Mouse (Mus musculus): ENCODE results near the gene Serpinb9. TPM values are rescaled to one million over a fixed set of nuclear protein-coding genes. Genes with fewer than 3 reads are reported as not detected.

The Serpinb9 gene
- polyA plus RNA-seq, 1 experiment from 2014 or later, result 1.6 TPM

DNA sequence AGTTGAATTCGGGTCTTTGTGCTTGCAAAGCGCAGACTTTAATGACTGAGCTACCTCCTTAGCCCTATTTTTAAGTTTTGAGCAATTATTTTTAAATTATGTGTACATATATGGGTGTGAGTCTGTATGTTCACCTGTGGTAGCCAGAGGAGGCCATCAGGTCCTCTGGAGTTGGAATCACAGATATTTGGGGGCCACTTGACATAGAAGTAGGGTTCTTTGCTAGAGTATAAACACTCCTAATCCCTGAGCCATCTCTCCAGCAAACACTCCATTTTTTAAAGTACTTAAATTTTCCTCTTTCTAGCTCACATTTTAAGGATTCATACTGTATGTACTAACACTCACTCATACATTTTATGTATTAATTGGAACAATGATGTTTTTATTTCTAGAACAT is 28.8 kb upstream of the Serpinb9 start:
- Histone ChIP-seq H3K9ac (no peak overlapping the region), H3K36me3 (replicated peaks) (no peaks in the 10 kb centered on the region), H3K4me1 (no peaks in the 10 kb centered on the region), H3K4me2 (no peak overlapping the region), H3K9me3 (no peaks in the 10 kb centered on the region), H3K27ac (no peak overlapping the region), H3K4me3 (no peak overlapping the region), H3K27me3 (replicated peaks) (no peaks in the 10 kb centered on the region)
- ATAC-seq (replicated peaks), result no peak
- WGBS, result 87% methylated on average over 2 of the region's 2 CpGs

DNA sequence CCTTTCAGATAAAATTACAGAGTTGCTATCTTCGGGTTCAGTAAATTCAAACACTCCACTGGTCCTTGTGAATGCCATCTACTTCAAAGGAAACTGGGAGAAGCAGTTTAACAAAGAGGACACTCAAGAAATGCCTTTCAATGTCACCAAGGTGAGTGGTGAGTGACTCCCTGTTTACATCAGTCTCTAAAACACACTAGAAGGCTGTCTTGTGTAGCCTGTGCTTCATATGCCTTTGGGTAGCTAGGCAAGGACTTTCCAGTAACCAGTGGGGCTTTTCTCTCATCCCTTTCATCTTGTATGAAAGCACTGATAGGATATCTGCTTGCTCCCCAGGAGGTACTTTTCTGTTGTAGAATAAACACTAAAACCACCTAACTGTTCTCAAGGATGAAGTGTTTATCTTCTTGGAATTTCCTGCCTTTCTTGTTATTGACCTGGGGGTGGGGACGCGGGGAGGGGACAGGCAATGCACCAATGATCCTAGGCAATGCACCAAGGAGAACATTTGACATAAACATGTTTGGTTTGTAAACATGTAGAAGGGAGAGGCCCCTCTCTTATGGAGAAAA is 28.1 kb upstream of the Serpinb9 start:
- Histone ChIP-seq H3K27ac (no peak overlapping the region), H3K4me1 (no peaks in the 10 kb centered on the region), H3K4me2 (no peak overlapping the region), H3K4me3 (no peak overlapping the region), H3K9me3 (no peaks in the 10 kb centered on the region), H3K9ac (no peak overlapping the region), H3K36me3 (replicated peaks) (no peaks in the 10 kb centered on the region), H3K27me3 (replicated peaks) (no peaks in the 10 kb centered on the region)
- WGBS, result 74% methylated on average over 3 of the region's 3 CpGs
- no peak for ATAC-seq (replicated peaks)

DNA sequence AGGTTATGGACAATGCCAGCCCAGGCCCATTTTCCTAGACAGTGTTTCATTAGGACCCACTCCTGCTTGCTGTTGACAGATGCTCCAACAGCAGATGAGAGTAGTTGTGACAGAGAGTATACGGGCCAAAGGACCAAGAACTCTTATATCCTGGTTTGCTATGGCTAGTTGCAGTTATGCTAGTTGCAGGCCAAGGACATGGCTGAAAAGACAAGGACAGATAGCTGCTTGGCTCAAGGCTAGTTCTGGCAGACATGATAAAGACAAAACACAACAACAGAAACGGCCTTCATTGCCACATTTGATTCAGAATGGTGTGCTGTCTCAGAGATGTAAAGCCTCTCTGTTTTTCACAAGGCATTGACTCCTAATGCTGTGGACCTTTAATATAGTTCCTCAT is 27.3 kb upstream of the Serpinb9 start:
- Histone ChIP-seq H3K4me1 (no peaks in the 10 kb centered on the region), H3K9me3 (no peaks in the 10 kb centered on the region), H3K36me3 (replicated peaks) (no peaks in the 10 kb centered on the region), H3K4me2 (no peak overlapping the region), H3K4me3 (no peak overlapping the region), H3K27ac (no peak overlapping the region), H3K27me3 (replicated peaks) (no peaks in the 10 kb centered on the region), H3K9ac (no peak overlapping the region)
- no peak for ATAC-seq (replicated peaks)
- 89% methylated on average over 2 of the region's 2 CpGs for WGBS

DNA sequence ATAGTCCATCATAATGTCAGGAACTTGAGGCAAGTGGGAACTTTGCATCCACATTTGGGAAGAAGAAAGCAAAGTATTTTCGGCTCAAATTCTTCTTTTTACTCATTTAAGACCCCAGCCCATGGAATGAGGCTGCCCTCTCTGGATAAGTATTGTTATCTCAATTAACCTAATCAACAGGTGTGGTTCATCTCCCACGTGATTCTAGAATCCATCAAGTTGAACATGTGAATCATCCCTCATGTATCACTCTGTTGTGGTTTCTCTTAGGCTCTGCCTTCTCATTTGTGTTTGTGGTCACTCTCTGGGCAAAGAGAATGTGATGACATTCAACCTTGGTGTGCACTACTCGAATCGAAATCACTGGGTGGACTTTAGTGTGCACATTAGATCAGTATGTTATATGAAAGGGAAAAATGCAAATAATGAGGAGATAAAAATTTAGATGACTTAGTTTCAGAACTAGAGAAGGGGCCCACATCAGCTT is 20.5 kb upstream of the Serpinb9 start:
- Histone ChIP-seq H3K9ac (no peak overlapping the region), H3K9me3 (no peaks in the 10 kb centered on the region), H3K36me3 (replicated peaks) (no peaks in the 10 kb centered on the region), H3K27ac (no peak overlapping the region), H3K4me2 (no peak overlapping the region), H3K4me1 (no peaks in the 10 kb centered on the region), H3K27me3 (replicated peaks) (no peaks in the 10 kb centered on the region), H3K4me3 (no peak overlapping the region)
- no peak for ATAC-seq (replicated peaks)
- WGBS, result 82% methylated on average over 4 of the region's 4 CpGs

DNA sequence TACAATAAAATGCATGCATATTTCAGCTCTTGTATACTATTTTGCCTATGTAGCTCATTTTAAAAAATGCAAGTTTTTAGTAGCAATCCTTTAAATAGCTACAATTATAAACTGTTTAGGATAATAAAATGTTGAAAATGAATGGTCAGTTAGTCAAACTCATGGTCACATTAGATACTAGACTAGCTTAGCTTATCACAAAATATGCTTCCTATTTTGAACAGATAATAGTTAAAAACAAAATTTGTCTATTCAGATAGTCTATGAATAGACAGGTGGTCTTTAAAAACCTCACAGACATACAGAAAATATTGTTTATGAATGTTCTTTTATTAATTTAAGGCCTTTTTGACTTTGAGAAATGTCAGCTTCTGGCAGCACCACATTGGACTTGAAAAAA is 16.8 kb upstream of the Serpinb9 start:
- H3K27ac ChIP-seq, result no peak overlapping the region
- no peaks in the 10 kb centered on the region for H3K4me1 ChIP-seq
- H3K4me2 ChIP-seq, result no peak overlapping the region
- H3K36me3 ChIP-seq (replicated peaks), result no peaks in the 10 kb centered on the region
- H3K9me3 ChIP-seq, result no peaks in the 10 kb centered on the region
- no peak overlapping the region for H3K9ac ChIP-seq
- no peaks in the 10 kb centered on the region for H3K27me3 ChIP-seq (replicated peaks)
- no peak overlapping the region for H3K4me3 ChIP-seq
- no peak for ATAC-seq (replicated peaks)

DNA sequence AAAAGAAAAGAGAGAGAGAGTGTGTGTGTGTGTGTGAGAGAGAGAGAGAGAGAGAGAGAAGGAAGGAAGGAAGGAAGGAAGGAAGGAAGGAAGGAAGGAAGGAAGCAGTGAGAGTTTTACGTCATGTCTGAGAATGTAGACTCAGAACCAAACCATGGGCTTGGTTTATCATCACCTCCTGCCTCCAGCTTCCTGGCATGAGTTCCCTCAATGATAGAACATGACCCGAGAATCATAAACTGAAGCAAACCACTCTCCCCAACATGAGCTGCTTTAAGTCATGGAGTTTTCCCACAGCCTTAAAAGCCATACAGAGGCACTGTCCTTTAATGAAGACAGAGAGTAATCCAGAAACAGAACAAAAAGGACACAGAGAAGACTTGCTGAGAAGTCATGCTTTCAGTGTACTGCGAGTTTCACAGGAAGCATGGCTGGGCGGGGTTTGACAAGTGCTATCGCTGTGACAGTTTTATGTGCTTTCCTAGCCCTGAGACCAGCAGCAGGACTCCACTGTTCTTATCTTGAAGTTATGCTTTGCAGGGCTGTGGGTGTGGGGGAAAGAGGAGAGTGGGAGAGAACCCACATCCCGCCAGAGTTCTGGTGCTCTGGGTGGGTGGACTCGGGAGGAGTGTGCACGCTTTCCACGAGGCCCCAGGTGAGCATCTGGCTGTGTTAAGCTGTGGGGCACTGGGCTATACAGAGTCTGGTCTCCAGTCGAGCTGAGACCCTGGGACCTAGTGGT is 9.7 kb upstream of the Serpinb9 start:
- Histone ChIP-seq H3K9ac (no peak overlapping the region), H3K4me2 (no peak overlapping the region), H3K4me3 (no peak overlapping the region), H3K9me3 (no peaks in the 10 kb centered on the region), H3K27me3 (replicated peaks) (no peaks in the 10 kb centered on the region), H3K27ac (no peak overlapping the region), H3K36me3 (replicated peaks) (no peaks in the 10 kb centered on the region), H3K4me1 (no peaks in the 10 kb centered on the region)
- 76% methylated on average over 10 of the region's 10 CpGs for WGBS
- ATAC-seq (replicated peaks), result no peak

DNA sequence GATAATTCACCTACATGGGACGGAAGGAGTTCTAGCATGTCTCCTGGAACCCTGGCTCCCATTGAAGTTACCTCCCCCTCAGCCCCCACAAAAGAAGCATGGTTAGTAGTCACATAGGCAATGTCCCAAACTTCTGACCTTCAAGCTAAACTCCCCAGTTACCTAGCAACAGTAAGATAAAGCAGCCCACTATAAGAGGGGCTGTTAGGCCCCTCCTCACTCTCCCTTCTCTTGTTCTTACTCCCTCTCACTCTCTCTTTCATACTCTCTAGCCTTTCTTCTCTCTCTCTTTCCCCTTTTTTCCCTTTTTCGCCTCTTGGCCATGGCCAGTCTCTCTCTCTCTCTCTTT is 9.2 kb upstream of the Serpinb9 start:
- ATAC-seq (replicated peaks), result no peak
- no peak overlapping the region for H3K4me2 ChIP-seq
- no peaks in the 10 kb centered on the region for H3K27me3 ChIP-seq (replicated peaks)
- no peaks in the 10 kb centered on the region for H3K9me3 ChIP-seq
- H3K4me3 ChIP-seq, result no peak overlapping the region
- H3K27ac ChIP-seq, result no peak overlapping the region
- WGBS, result 78% methylated on average over 2 of the region's 2 CpGs
- H3K9ac ChIP-seq, result no peak overlapping the region
- no peaks in the 10 kb centered on the region for H3K36me3 ChIP-seq (replicated peaks)
- no peaks in the 10 kb centered on the region for H3K4me1 ChIP-seq

DNA sequence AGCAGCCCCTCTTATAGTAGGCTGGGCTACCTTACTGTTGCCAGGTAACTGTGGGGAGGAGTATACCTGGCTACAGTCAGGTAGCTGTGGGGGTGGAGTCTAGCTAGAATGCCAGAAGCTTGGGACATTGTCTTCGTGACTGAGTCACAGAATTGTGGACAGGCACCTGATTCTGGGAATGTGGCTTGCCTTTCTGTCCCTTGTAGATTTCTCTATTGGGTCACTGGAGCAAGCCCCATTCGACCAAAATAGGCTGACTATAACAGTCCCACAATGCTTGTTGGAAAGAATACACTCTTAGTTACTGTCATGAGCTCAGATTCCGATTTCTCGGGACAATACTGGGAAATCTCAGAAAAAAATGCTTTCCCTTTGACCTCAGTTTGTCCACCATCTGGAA is 8.0 kb upstream of the Serpinb9 start:
- no peak for ATAC-seq (replicated peaks)
- Histone ChIP-seq H3K4me3 (no peak overlapping the region), H3K27me3 (replicated peaks) (no peaks in the 10 kb centered on the region), H3K9ac (no peak overlapping the region), H3K4me2 (no peak overlapping the region), H3K36me3 (replicated peaks) (no peaks in the 10 kb centered on the region), H3K27ac (no peak overlapping the region), H3K9me3 (no peaks in the 10 kb centered on the region), H3K4me1 (no peaks in the 10 kb centered on the region)
- WGBS, result 82% methylated on average over 4 of the region's 4 CpGs

DNA sequence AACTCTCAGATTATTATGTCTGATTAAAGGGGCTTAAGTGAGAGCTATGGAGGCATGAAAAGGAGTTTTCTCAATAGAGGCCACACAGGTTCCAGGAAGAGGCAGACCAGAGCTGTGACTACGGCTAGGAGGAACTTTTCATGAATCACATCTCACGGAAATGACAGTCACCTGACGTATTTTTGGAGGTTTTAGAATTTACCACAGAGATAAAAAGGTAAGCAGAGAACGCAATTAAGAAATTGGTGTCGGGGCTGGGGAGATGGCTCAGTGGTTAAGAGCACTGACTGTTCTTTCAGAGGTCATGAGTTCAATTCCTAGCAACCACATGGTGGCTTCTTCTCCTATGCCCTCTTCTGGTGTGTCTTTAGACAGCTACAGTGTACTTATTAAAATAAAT is 1.7 kb upstream of the Serpinb9 start:
- Histone ChIP-seq H3K4me2 (no peak overlapping the region), H3K9ac (no peak overlapping the region), H3K4me3 (no peak overlapping the region), H3K27ac (no peak overlapping the region), H3K9me3 (no peaks in the 10 kb centered on the region), H3K4me1 (peaks cover 6% of the 10 kb centered on the region; the same call in 1 of the 2 replicates), H3K27me3 (replicated peaks) (no peaks in the 10 kb centered on the region), H3K36me3 (replicated peaks) (no peaks in the 10 kb centered on the region)
- 90% methylated on average over 5 of the region's 5 CpGs for WGBS
- no peak for ATAC-seq (replicated peaks)

DNA sequence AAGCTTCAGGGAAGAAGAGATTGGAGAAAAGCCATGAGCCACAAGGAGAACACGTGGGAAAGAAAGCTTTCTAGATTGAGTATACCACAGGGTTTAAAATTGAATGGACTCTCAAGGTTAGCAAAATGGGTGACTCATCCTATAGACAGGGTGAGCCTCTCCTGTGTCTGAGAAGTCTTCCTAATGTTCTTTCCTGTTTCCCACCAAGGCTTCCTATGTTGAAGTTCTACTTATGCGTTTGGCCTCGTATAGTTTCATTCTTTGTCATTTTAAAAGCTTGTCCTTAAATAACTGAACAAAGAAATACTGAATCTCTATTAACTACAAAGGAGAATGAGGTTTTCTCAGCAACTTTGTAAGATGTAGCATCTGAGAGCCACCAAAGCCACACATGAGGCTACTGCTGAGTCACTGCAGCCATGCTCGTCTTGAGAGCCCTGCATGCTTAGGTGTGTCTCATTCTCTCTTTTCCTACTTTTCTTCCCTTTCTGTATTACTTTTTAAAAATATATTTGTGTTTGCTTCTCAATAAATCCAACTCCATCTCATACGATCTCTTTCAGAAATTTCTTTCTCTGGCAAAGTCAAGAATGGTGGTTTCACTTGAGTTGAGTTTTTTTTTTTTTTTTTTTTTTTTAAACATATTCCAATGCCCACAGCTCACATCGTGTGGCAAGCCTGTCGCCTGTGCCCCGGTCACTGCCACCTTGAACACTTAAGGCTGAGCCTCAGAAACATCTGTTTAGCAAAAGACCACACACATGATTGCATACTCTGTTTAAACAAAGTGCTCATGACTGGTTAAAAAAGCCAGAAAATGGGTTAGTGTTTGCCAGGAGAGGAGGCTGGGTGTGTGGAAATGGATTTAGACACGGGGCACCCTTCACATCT is 718 bp downstream of the Serpinb9 start:
- Histone ChIP-seq H3K9ac (no peak overlapping the region), H3K4me3 (peak overlapping the region; percentile 17; the same call in 1 of the 2 replicates), H3K27me3 (replicated peaks) (no peaks in the 10 kb centered on the region), H3K4me1 (peaks cover 6% of the 10 kb centered on the region; the same call in 1 of the 2 replicates), H3K27ac (no peak overlapping the region), H3K36me3 (replicated peaks) (no peaks in the 10 kb centered on the region), H3K4me2 (peak overlapping the region; percentile 46), H3K9me3 (no peaks in the 10 kb centered on the region)
- peak; percentile 39; the same call in 1 of the 2 replicates for ATAC-seq (replicated peaks)
- WGBS, result 71% methylated on average over 9 of the region's 9 CpGs

DNA sequence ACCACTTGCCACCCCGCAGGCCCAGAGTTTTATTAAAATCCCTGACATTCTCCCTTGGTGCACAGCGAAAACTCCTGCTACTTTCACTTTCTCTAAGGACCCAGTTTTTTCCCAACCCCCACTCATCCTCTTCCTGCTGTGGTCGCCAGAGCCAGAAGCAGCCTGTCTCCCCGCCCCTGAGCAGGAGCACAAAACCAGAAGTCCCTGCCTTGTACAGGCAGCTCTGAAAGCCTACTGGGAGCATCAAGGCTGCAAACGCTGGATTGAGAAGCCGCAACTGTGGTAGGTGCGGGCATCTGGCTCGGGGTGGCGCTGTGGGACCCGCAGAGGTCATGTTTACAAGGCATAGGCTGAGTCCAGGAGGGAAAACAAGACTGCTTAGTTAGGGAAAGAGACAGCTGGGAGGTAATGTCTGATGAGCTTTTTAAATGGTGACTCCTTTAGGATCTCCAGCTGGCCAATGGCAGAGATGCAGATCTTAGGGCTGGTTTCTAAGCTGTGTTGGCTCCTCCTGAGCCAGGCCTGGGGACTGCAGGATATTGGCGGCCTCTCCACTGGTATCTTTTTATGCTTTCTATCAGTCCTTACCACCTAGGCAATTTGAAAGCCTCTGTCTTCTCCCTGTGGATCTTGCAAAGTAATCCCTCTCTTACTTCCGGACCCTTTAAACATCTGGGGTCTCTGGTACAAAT is 1.5 kb downstream of the Serpinb9 start:
- no peaks in the 10 kb centered on the region for H3K36me3 ChIP-seq (replicated peaks)
- H3K27ac ChIP-seq, result no peak overlapping the region
- no peaks in the 10 kb centered on the region for H3K9me3 ChIP-seq
- peak overlapping the region; percentile 46 for H3K4me2 ChIP-seq
- no peaks in the 10 kb centered on the region for H3K27me3 ChIP-seq (replicated peaks)
- peak overlapping the region; percentile 15; the same call in 1 of the 2 replicates for H3K9ac ChIP-seq
- peaks cover 6% of the 10 kb centered on the region; the same call in 1 of the 2 replicates for H3K4me1 ChIP-seq
- 21% methylated on average over 12 of the region's 12 CpGs for WGBS
- peak; percentile 91 for ATAC-seq (replicated peaks)
- peak overlapping the region; percentile 17; the same call in 1 of the 2 replicates for H3K4me3 ChIP-seq

Measured in midbrain, embryonic 15.5 days (tissue).